Mouse (Mus musculus): ENCODE measurements around the gene Rnf208. TPM values are rescaled to one million over a fixed set of nuclear protein-coding genes. Genes with fewer than 3 reads are reported as not detected.

The Rnf208 gene
- polyA plus RNA-seq, 1 experiment: 0.59 TPM

DNA sequence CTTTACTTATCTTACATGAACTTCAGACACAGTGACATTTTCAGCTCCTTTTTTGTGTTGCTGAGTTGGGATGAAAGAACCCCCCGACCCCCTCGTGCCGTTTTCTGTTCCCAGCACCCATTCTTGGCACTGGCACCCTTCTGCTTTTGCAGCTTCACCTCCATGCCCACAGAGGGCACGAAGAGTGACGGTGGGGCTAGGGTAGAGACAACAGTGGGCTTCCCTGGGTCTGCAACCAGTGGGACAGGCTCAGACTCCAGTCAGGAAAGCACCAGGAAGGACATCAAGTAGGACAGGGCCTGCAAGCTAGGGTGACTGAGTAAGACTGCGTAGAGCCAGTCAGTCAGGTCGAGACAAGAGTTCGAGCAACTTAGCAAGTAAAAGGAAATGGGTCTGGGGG lies 1.7 kb upstream of the Rnf208 start:
- H3K79me2 ChIP-seq (ENCODE audit: control insufficient read depth, insufficient read depth): no peaks in the 10 kb centered on the region
- no peaks in the 10 kb centered on the region for H3K36me3 ChIP-seq (ENCODE audit: control insufficient read depth, insufficient read depth)
- H3K4me3 ChIP-seq: no peak overlapping the region
- TF ChIP-seq SRF (IDR thresholded peaks at IDR 0.05; ENCODE audit: control insufficient read depth, insufficient read length, low read depth) (no peak), POLR2AphosphoS2 (IDR thresholded peaks at IDR 0.05; ENCODE audit: insufficient read length, low read depth) (no peak), TCF3 (IDR thresholded peaks at IDR 0.05; ENCODE audit: insufficient read length, low read depth) (no peak), POLR2A (IDR thresholded peaks at IDR 0.05; ENCODE audit: insufficient read length, low read depth) (no peak)
- peak overlapping the region; percentile 65 for H3K4me2 ChIP-seq (ENCODE audit: low read depth)
- no peak overlapping the region for H3ac ChIP-seq (ENCODE audit: control insufficient read depth, insufficient read length)
- H3K27me3 ChIP-seq (ENCODE audit: control insufficient read depth, insufficient read depth, insufficient read length): peaks cover 33% of the 10 kb centered on the region

DNA sequence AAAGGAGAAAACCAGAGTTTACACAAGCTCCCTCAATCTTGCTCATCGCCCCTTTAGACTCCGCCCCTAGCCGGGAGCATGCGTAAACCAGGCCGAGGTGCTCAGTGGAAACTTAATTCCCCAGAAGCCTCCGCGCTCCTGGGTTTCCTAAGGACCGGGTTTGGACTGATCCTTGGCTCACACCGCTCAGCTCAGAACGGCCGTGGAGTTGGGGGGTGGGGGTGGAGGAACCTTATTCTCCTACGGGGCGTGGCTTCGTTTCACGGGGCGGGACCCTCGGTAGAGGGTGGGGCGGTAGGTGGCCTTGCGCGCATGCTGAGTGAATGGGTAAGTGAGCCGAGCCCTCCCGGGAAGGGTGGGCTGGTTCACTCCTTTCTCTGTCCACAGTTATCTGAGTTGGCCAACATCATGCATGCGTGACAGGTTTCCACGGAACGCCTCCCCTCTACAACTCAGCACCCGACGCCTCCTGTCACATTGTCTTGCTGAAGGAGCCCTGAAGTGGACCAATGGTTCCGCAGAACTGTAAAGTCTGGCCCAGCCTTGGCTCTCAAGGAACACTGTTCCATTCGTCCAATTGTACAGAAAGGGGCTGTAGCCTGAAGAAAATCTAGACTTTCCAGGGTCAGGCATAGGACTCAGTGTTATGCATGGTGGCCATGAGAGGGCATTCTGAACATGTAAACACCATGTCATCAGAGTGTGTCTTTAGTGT lies 1.2 kb upstream of the Rnf208 start:
- Histone ChIP-seq H3K27me3 (ENCODE audit: control insufficient read depth, insufficient read depth, insufficient read length) (peaks cover 27% of the 10 kb centered on the region), H3K4me2 (ENCODE audit: low read depth) (peak overlapping the region; percentile 65), H3ac (ENCODE audit: control insufficient read depth, insufficient read length) (no peak overlapping the region), H3K79me2 (ENCODE audit: control insufficient read depth, insufficient read depth) (no peaks in the 10 kb centered on the region), H3K36me3 (ENCODE audit: control insufficient read depth, insufficient read depth) (no peaks in the 10 kb centered on the region), H3K4me3 (no peak overlapping the region)
- no peak for TF ChIP-seq SRF (IDR thresholded peaks at IDR 0.05; ENCODE audit: control insufficient read depth, insufficient read length, low read depth)
- no peak for TF ChIP-seq POLR2AphosphoS2 (IDR thresholded peaks at IDR 0.05; ENCODE audit: insufficient read length, low read depth)
- no peak for TF ChIP-seq MYOG (IDR thresholded peaks at IDR 0.05; ENCODE audit: control insufficient read depth in 1 of 3, insufficient read depth in 1 of 3, insufficient read length in 2 of 3, low read depth in 2 of 3)
- no peak for TF ChIP-seq MYOD1 (IDR thresholded peaks at IDR 0.05; ENCODE audit: control insufficient read depth in 1 of 3, insufficient read length in 2 of 3, low read depth in 2 of 3)
- no peak for TF ChIP-seq CEBPB (IDR thresholded peaks at IDR 0.05; ENCODE audit: insufficient read depth, poor library complexity, severe bottlenecking)

DNA sequence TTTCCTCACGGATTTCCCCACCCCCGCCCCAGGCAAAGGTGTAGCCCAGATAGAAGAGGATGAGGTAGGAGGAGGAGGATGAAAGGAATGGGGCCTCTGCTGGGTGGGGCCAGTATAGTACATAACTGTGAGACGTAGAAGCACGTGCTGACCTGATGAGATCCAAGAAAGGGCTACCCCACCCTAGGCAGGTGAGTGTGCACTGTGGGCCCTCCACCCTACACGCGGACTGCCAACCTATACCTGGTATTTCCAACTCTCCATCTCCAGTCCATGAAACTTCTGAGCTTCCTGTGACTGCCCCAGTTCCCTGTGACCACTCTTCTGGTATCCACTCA lies 648 bp upstream of the Rnf208 start:
- H3K36me3 ChIP-seq (ENCODE audit: control insufficient read depth, insufficient read depth): no peaks in the 10 kb centered on the region
- TF ChIP-seq MYOG (IDR thresholded peaks at IDR 0.05; ENCODE audit: control insufficient read depth in 1 of 3, insufficient read depth in 1 of 3, insufficient read length in 2 of 3, low read depth in 2 of 3) (no peak), USF1 (IDR thresholded peaks at IDR 0.05; ENCODE audit: low read depth) (no peak), MYOD1 (IDR thresholded peaks at IDR 0.05; ENCODE audit: control insufficient read depth in 1 of 3, insufficient read length in 2 of 3, low read depth in 2 of 3) (no peak), POLR2AphosphoS2 (IDR thresholded peaks at IDR 0.05; ENCODE audit: insufficient read length, low read depth) (no peak)
- H3K27me3 ChIP-seq (ENCODE audit: control insufficient read depth, insufficient read depth, insufficient read length): peaks cover 22% of the 10 kb centered on the region
- H3K79me2 ChIP-seq (ENCODE audit: control insufficient read depth, insufficient read depth): no peaks in the 10 kb centered on the region
- peak overlapping the region; percentile 65 for H3K4me2 ChIP-seq (ENCODE audit: low read depth)
- H3ac ChIP-seq (ENCODE audit: control insufficient read depth, insufficient read length): no peak overlapping the region
- no peak overlapping the region for H3K4me3 ChIP-seq

DNA sequence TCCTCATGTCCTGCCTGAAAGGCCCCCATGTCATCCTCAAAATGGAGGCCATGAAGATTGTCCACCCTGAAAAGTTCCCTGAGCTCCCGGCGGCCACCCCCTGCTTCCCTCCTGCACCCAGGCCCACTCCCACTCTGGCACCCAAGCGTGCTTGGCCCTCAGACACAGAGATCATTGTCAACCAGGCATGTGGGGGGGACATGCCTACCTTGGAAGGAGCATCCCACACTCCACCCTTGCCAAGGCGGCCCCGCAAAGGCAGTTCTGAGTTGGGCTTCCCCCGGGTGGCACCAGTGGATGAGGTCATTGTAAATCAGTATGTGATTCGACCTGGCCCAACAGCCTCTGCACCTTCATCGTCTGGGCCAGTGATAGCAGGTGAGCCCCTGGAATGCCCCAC lies 1.3 kb downstream of the Rnf208 start:
- Histone ChIP-seq H3K27me3 (ENCODE audit: control insufficient read depth, insufficient read depth, insufficient read length) (peaks cover 18% of the 10 kb centered on the region), H3ac (ENCODE audit: control insufficient read depth, insufficient read length) (no peak overlapping the region), H3K4me2 (ENCODE audit: low read depth) (no peak overlapping the region), H3K36me3 (ENCODE audit: control insufficient read depth, insufficient read depth) (no peaks in the 10 kb centered on the region), H3K4me3 (no peak overlapping the region), H3K79me2 (ENCODE audit: control insufficient read depth, insufficient read depth) (no peaks in the 10 kb centered on the region)
- no peak for TF ChIP-seq REST (IDR thresholded peaks at IDR 0.05; ENCODE audit: insufficient read depth, insufficient read length)
- no peak for TF ChIP-seq USF1 (IDR thresholded peaks at IDR 0.05; ENCODE audit: low read depth)
- TF ChIP-seq TCF3 (IDR thresholded peaks at IDR 0.05; ENCODE audit: insufficient read length, low read depth): no peak
- no peak for TF ChIP-seq CEBPB (IDR thresholded peaks at IDR 0.05; ENCODE audit: insufficient read depth, poor library complexity, severe bottlenecking)
- no peak for TF ChIP-seq E2F4 (IDR thresholded peaks at IDR 0.05; ENCODE audit: insufficient read depth)
- no peak for TF ChIP-seq SRF (IDR thresholded peaks at IDR 0.05; ENCODE audit: control insufficient read depth, insufficient read length, low read depth)
- no peak for TF ChIP-seq MAX (IDR thresholded peaks at IDR 0.05; ENCODE audit: low read depth)
- no peak for TF ChIP-seq TCF12 (IDR thresholded peaks at IDR 0.05; ENCODE audit: insufficient read depth, poor library complexity, severe bottlenecking)
- TF ChIP-seq POLR2AphosphoS2 (IDR thresholded peaks at IDR 0.05; ENCODE audit: insufficient read length, low read depth): no peak
- TF ChIP-seq POLR2A (IDR thresholded peaks at IDR 0.05; ENCODE audit: insufficient read length, low read depth): no peak
- TF ChIP-seq MYOG (IDR thresholded peaks at IDR 0.05; ENCODE audit: control insufficient read depth in 1 of 3, insufficient read depth in 1 of 3, insufficient read length in 2 of 3, low read depth in 2 of 3): no peak
- TF ChIP-seq MYOD1 (IDR thresholded peaks at IDR 0.05; ENCODE audit: control insufficient read depth in 1 of 3, insufficient read length in 2 of 3, low read depth in 2 of 3): no peak

DNA sequence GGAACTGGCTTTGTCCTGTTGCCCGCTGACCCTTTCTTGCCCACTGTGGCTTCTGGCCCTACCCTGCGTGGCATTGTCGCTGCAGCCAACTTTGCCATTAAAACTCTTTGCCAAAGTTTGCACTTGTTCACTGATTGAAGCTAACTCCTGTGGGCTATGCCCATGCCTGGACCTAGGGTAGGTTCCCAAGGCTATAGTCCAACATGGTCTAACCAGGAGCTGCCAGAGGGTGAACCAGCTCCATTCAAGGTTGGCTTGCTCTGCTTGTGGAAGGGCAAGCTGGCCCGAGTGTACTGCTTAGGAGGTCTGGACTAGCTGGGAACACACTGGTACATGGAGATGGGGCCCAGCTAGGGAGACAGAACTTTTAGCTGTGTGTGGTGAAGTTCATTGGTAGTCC lies 2.1 kb downstream of the Rnf208 start:
- Histone ChIP-seq H3K27me3 (ENCODE audit: control insufficient read depth, insufficient read depth, insufficient read length) (peaks cover 18% of the 10 kb centered on the region), H3K4me3 (no peak overlapping the region)

More for the DNA sequence above, 2.1 kb downstream of the Rnf208 start:
- Histone ChIP-seq H3K36me3 (ENCODE audit: control insufficient read depth, insufficient read depth) (no peaks in the 10 kb centered on the region), H3K79me2 (ENCODE audit: control insufficient read depth, insufficient read depth) (no peaks in the 10 kb centered on the region), H3ac (ENCODE audit: control insufficient read depth, insufficient read length) (no peak overlapping the region), H3K4me2 (ENCODE audit: low read depth) (no peak overlapping the region)
- TF ChIP-seq USF1 (IDR thresholded peaks at IDR 0.05; ENCODE audit: low read depth) (no peak), E2F4 (IDR thresholded peaks at IDR 0.05; ENCODE audit: insufficient read depth) (no peak), SRF (IDR thresholded peaks at IDR 0.05; ENCODE audit: control insufficient read depth, insufficient read length, low read depth) (no peak), CEBPB (IDR thresholded peaks at IDR 0.05; ENCODE audit: insufficient read depth, poor library complexity, severe bottlenecking) (no peak), POLR2A (IDR thresholded peaks at IDR 0.05; ENCODE audit: insufficient read length, low read depth) (no peak), TCF3 (IDR thresholded peaks at IDR 0.05; ENCODE audit: insufficient read length, low read depth) (no peak)

Measured in myocyte (in vitro differentiated cells).